8 mouse cellular contexts compared by ENCODE assay signal in the genomic region with DNA sequence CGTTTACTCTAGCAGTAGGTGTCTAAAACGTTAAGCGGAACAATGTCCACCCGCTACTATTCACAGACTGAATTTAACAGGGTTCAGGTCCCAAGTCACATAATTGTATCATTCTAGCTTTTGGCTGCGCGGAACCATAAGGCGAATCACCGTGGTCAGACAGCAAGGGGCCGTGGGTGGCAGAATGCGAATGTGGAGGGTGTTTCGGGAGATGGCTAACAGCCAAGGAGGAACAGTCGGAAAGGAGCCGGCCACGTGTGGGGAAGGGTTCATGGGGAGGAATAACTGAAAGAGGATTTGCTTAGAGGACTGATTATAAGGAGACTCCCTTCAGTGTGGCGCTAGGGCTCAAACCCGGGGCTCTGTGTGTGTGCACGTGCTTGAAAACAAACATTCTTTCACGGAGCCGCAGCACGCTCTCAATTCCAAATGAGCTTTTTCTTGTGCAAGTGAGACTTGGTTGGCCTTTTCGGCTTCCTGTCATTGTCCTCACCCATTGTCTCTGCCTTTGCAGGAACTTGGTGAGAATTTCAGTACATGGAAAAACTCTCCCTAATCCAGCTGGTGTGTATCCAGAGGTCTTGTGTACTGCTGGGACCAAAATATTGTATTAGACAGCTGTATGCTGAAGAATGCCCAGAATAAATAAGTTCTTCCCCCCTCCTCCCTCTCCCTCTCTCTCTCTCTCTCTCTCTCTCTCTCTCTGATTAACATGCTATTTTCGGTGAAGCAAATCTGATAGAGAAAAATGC.
DNase-seq lines count a peak whose midpoint lies in the region; ATAC-seq and TF ChIP-seq lines count a peak whose summit lies in the region.

No protein-coding gene starts in this region.

- H3K4me2 ChIP-seq in intestine, postnatal 0 days (replicated peaks; ENCODE audit: low read depth), result peak overlapping the region; percentile 48
- H3K4me2 ChIP-seq in lung, embryonic 16.5 days (ENCODE audit: low read depth, low read length), result peak overlapping the region; percentile 62

- peak overlapping the region; percentile 81 for H3K27ac ChIP-seq in heart, adult 2 months
- H3K27ac ChIP-seq in intestine, postnatal 0 days (ENCODE audit: low read depth, low read length), result no peak overlapping the region; the same call in 1 of the 2 replicates
- H3K27ac ChIP-seq in lung, embryonic 16.5 days (ENCODE audit: low read length), result peak overlapping the region; percentile 65

- H3K4me1 ChIP-seq in heart, adult 2 months (ENCODE audit: control insufficient read depth, insufficient read depth, low read length), result peaks cover 3% of the 10 kb centered on the region
- H3K4me1 ChIP-seq in intestine, postnatal 0 days (replicated peaks; ENCODE audit: control insufficient read depth, insufficient read depth, low read length), result no peaks in the 10 kb centered on the region
- peaks cover 3% of the 10 kb centered on the region; the same call in 1 of the 2 replicates for H3K4me1 ChIP-seq in lung, embryonic 16.5 days (replicated peaks; ENCODE audit: control insufficient read depth, insufficient read depth, low read length)

- H3K9me3 ChIP-seq in intestine, postnatal 0 days (ENCODE audit: control insufficient read depth), result no peaks in the 10 kb centered on the region
- no peaks in the 10 kb centered on the region for H3K9me3 ChIP-seq in lung, embryonic 16.5 days (ENCODE audit: control insufficient read depth, low read length)

- H3K4me3 ChIP-seq in heart, adult 2 months, result peak overlapping the region; percentile 40
- H3K4me3 ChIP-seq in intestine, postnatal 0 days (ENCODE audit: low read depth, low read length), result peak overlapping the region; percentile 11; the same call in 1 of the 2 replicates
- H3K4me3 ChIP-seq in lung, embryonic 16.5 days (ENCODE audit: low read length), result peak overlapping the region; percentile 37

- intact Hi-C loops in heart, adult 2 months (cut with DNase I), result loop anchor here (1.0 to 5.0 kb wide), 4 partner anchors 15 to 340 kb away; a partner anchor contains a TSS

- peak; percentile 60 to 63 for DNase-seq in cerebellum, postnatal 10 days
- no peak for DNase-seq in cerebellum, adult 8-10 months
- peak; percentile 22 for DNase-seq in embryo, embryonic 10 days (ENCODE audit: low spot score)
- peak; percentile 61 to 67 for DNase-seq in heart, adult 2 months
- peak; percentile 15 for DNase-seq in retina, embryonic 14.5 days (ENCODE audit: low spot score)
- no peak for DNase-seq in urinary bladder, postnatal 25 days (ENCODE audit: low spot score)

- TF ChIP-seq EP300 in heart, adult 2 months (IDR thresholded peaks at IDR 0.05; ENCODE audit: insufficient read depth, low read depth, low read length), result peak; percentile 75; the same call in 1 of the 2 replicates

- no peak for ATAC-seq in intestine, postnatal 0 days
- ATAC-seq in lung, embryonic 16.5 days (ENCODE audit: low read depth), result peak; percentile 81

- H3K27me3 ChIP-seq in heart, adult 2 months (ENCODE audit: control insufficient read depth, insufficient read depth, low read length), result peaks cover 2% of the 10 kb centered on the region; the same call in 1 of the 2 replicates
- no peaks in the 10 kb centered on the region for H3K27me3 ChIP-seq in intestine, postnatal 0 days (replicated peaks; ENCODE audit: control insufficient read depth, insufficient read depth, low read length)
- no peaks in the 10 kb centered on the region for H3K27me3 ChIP-seq in lung, embryonic 16.5 days (ENCODE audit: control insufficient read depth, insufficient read depth, low read depth, low read length)

- 21% methylated on average over 22 of the region's 22 CpGs for WGBS in heart, adult 2 months
- 44% methylated on average over 22 of the region's 22 CpGs for WGBS in intestine, postnatal 0 days
- 28% methylated on average over 22 of the region's 22 CpGs for WGBS in lung, embryonic 16.5 days

- H3K36me3 ChIP-seq in heart, adult 2 months (ENCODE audit: control insufficient read depth, insufficient read depth, low read length), result no peaks in the 10 kb centered on the region
- no peaks in the 10 kb centered on the region for H3K36me3 ChIP-seq in intestine, postnatal 0 days (ENCODE audit: control insufficient read depth, insufficient read depth)
- no peaks in the 10 kb centered on the region for H3K36me3 ChIP-seq in lung, embryonic 16.5 days (ENCODE audit: control insufficient read depth, insufficient read depth, low read length)

- no peak for TF ChIP-seq POLR2A in heart, adult 2 months (IDR thresholded peaks at IDR 0.05; ENCODE audit: insufficient read depth, low read depth, low read length)

- TF ChIP-seq CTCF in heart, adult 2 months (IDR thresholded peaks at IDR 0.05), result no peak
- no peak; the same call in 1 of the 2 replicates for TF ChIP-seq CTCF in intestine, postnatal 0 days (IDR thresholded peaks at IDR 0.05; ENCODE audit: low read depth)

- no peaks in the 10 kb centered on the region for H3K79me2 ChIP-seq in heart, adult 2 months (replicated peaks; ENCODE audit: control insufficient read depth, insufficient read depth, low read length)

- H3K9ac ChIP-seq in heart, adult 2 months (ENCODE audit: low read depth, low read length), result peak overlapping the region; percentile 41
- no peak overlapping the region for H3K9ac ChIP-seq in intestine, postnatal 0 days (ENCODE audit: low read depth, low read length)
- H3K9ac ChIP-seq in lung, embryonic 16.5 days (ENCODE audit: low read length), result peak overlapping the region; percentile 53

Comparison
In these comparisons a context has a peak if more than half of its experiments do, and no peak if none do; other contexts are left out.
1. DNase-seq: peak in cerebellum, postnatal 10 days (2 of 2), embryo, embryonic 10 days (single experiment), heart, adult 2 months (2 of 2) and retina, embryonic 14.5 days (single experiment); none in cerebellum, adult 8-10 months (single experiment) and urinary bladder, postnatal 25 days (single experiment).
2. Peak in every context shown above with its lines, with median percentiles within 50 percentile points of each other: H3K4me3 ChIP-seq.